Mouse (Mus musculus) small intestine, adult 2 months (tissue): ENCODE measurements at regions not wholly inside any gene's neighbourhood (a gene's known extent, or its start where the extent isn't known, plus 50 kb on each side); places are given as distances from the start of the nearest gene placed in this dataset.

Experiments
- CTCF ChIP-seq: fragments of 200-500 bp; IDR thresholded peaks from 2 replicates; pipeline ENCODE4 v1.5.1; 2012; ENCODE audit warnings: low read depth, mild to moderate bottlenecking, control low read depth, inconsistent platforms, low read length, moderate library complexity, mixed read lengths; ENCODE audit not compliant: insufficient replicate concordance, insufficient read length; ENCODE audit errors: extremely low read depth
- POLR2A ChIP-seq: fragments of 200-500 bp; IDR thresholded peaks from 2 replicates; pipeline ENCODE4 v1.6.1; 2012; ENCODE audit warnings: low read depth, mild to moderate bottlenecking, control low read depth, inconsistent platforms, low read length, moderate library complexity

DNA sequence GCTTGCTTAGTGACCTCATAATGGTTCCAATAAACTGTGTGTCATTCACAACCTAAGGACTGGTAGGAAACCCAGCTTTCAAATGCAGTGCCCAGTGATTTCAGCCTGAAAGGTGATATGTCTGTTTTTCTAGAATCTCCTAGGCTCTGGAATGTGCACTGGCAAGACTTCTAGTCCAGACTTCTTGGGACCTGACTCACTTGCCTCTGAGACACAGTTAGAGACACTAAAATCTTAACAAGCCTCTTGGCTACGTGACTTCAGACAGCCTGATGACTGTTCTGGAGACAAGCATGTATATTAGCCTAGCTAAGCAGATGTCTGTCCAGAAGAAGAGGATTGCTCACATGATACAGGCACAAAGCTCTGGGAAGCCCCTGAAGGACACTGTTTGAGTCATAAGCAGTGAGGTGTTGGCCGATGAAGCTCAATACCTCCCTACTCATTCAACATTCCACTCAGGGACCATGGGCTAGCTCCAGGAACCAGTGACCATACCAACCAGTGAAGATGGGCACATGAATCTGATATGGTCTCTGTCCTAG is 118.9 kb downstream of the Mtx3 start:
- TF ChIP-seq POLR2A (no peak), CTCF (no peak)
